In the genomic region with DNA sequence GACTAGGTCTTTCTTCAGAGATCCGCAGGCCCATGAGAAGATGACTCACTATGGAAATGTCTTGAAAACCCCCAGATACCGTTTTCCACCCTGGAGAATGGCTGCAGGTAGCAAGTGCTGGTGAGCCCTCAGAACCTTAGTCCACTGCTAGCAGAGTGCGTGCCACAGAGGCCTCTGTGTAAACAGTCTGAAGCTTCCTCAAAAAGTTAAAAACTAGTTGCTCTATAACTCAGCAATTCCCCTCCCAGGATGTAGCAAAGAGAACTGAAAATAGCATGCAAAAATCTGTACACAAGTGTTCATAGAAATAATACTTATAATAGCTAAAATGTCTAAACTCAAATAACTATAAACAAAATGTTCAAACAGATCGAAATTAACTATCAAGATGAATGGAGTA, we compare ENCODE assay signal across 39 mouse cellular contexts. TPM values are rescaled to one million over a fixed set of nuclear protein-coding genes. Genes with fewer than 3 reads are reported as not detected.
DNase-seq lines count a peak whose midpoint lies in the region; ATAC-seq and TF ChIP-seq lines count a peak whose summit lies in the region.
"Had no signal": no experiment of that assay in that cellular context is flagged by ENCODE, and none has a peak within 500 bp of the region (broad histone marks: within the 10 kb centered on the region; RNA-seq: fewer than 3 reads in every experiment).

No protein-coding gene starts in this region.

- H3K4me3 ChIP-seq in bone marrow, adult 2 months (replicated peaks; ENCODE audit: control insufficient read depth, low read depth, low read length): no peak overlapping the region
- no peak overlapping the region for H3K4me3 ChIP-seq in forebrain, embryonic 16.5 days (replicated peaks; ENCODE audit: low read length)
- H3K4me3 ChIP-seq in heart, embryonic 10.5 days: no peak overlapping the region
- H3K4me3 ChIP-seq: embryonic facial prominence, embryonic 10.5 days; embryonic facial prominence, embryonic 15.5 days; hindbrain, embryonic 12.5 days; lung, embryonic 15.5 days; midbrain, embryonic 13.5 days; stomach, embryonic 15.5 days had no signal

- ATAC-seq in megakaryocyte, adult 5-6 weeks (ENCODE audit: poor library complexity, severe bottlenecking): peak; percentile 71
- ATAC-seq in forebrain, embryonic 16.5 days: no peak
- ATAC-seq: forebrain, embryonic 14.5 days; hindbrain, postnatal 0 days; intestine, embryonic 16.5 days; midbrain, embryonic 13.5 days had no signal

- H3K9me3 ChIP-seq in forebrain, embryonic 16.5 days (ENCODE audit: control insufficient read depth, low read length): no peaks in the 10 kb centered on the region
- H3K9me3 ChIP-seq in heart, embryonic 10.5 days: no peaks in the 10 kb centered on the region
- H3K9me3 ChIP-seq: embryonic facial prominence, embryonic 10.5 days; embryonic facial prominence, embryonic 15.5 days; hindbrain, embryonic 12.5 days; lung, embryonic 15.5 days; midbrain, embryonic 13.5 days; stomach, embryonic 15.5 days had no signal

- intact Hi-C loops in gastrocnemius, postnatal 14 days (cut with DNase I; ENCODE audit: low total_unique reads): no loop called here

- no peak for TF ChIP-seq POLR2A in bone marrow, adult 2 months (IDR thresholded peaks at IDR 0.05; ENCODE audit: borderline replicate concordance, control insufficient read depth, low read depth, low read length)

- no peak overlapping the region for H3K9ac ChIP-seq in forebrain, embryonic 16.5 days (replicated peaks; ENCODE audit: low read depth, low read length)
- H3K9ac ChIP-seq: embryonic facial prominence, embryonic 15.5 days; hindbrain, embryonic 12.5 days; lung, embryonic 15.5 days; midbrain, embryonic 13.5 days; stomach, embryonic 15.5 days had no signal

- peaks cover 6% of the 10 kb centered on the region for H3K4me1 ChIP-seq in bone marrow, adult 2 months (ENCODE audit: control insufficient read depth, insufficient read depth, low read length)
- no peaks in the 10 kb centered on the region for H3K4me1 ChIP-seq in forebrain, embryonic 16.5 days (replicated peaks; ENCODE audit: control insufficient read depth, insufficient read depth, low read length)
- peaks cover 11% of the 10 kb centered on the region for H3K4me1 ChIP-seq in heart, embryonic 10.5 days
- H3K4me1 ChIP-seq: embryonic facial prominence, embryonic 10.5 days; embryonic facial prominence, embryonic 15.5 days; hindbrain, embryonic 12.5 days; midbrain, embryonic 13.5 days; stomach, embryonic 15.5 days had no signal

- peaks cover 9% of the 10 kb centered on the region for H3K36me3 ChIP-seq in forebrain, embryonic 16.5 days (ENCODE audit: control insufficient read depth, insufficient read depth)
- H3K36me3 ChIP-seq in heart, embryonic 10.5 days: peaks cover 57% of the 10 kb centered on the region

- H3K27ac ChIP-seq in bone marrow, adult 2 months (ENCODE audit: control insufficient read depth, insufficient read depth, low read depth, low read length, poor library complexity): peak overlapping the region; percentile 63; the same call in 1 of the 2 replicates
- H3K27ac ChIP-seq in forebrain, embryonic 16.5 days (ENCODE audit: low read length): no peak overlapping the region
- H3K27ac ChIP-seq in heart, embryonic 10.5 days: no peak overlapping the region
- H3K27ac ChIP-seq: embryonic facial prominence, embryonic 10.5 days; embryonic facial prominence, embryonic 15.5 days; hindbrain, embryonic 12.5 days; hindbrain, postnatal 0 days; lung, embryonic 15.5 days; midbrain, embryonic 13.5 days; stomach, embryonic 15.5 days had no signal

- H3K27me3 ChIP-seq in forebrain, embryonic 16.5 days (replicated peaks; ENCODE audit: control insufficient read depth, insufficient read depth, low read length): no peaks in the 10 kb centered on the region
- no peaks in the 10 kb centered on the region for H3K27me3 ChIP-seq in heart, embryonic 10.5 days (ENCODE audit: insufficient read depth, poor library complexity, severe bottlenecking)
- H3K27me3 ChIP-seq: embryonic facial prominence, embryonic 15.5 days; hindbrain, embryonic 12.5 days; lung, embryonic 15.5 days; midbrain, embryonic 13.5 days; stomach, embryonic 15.5 days had no signal

- WGBS in bone marrow, adult 2 months: 59% methylated on average over 4 of the region's 4 CpGs
- 97% methylated on average over 4 of the region's 4 CpGs for WGBS in forebrain, embryonic 16.5 days
- WGBS in heart, embryonic 10.5 days: 90% methylated on average over 4 of the region's 4 CpGs

- DNase-seq in spleen, postnatal 36 days (ENCODE audit: low spot score in 2 of 2): peak; percentile 31 to 50
- no peak for DNase-seq in spleen, adult 12 weeks (ENCODE audit: low spot score)
- DNase-seq in heart, embryonic 10.5 days (ENCODE audit: low spot score): no peak
- no peak for DNase-seq in gastrocnemius, postnatal 14 days
- DNase-seq: adrenal gland, postnatal 25 days; cerebellum, adult 8-10 months; cerebellum, postnatal 25 days; heart, adult 11 months; heart, postnatal 36 days; kidney, adult 8-10 months; kidney, postnatal 10 days; layer of hippocampus, postnatal 36 days; liver; lung, postnatal 36 days; retina, postnatal 1 day; right cerebral cortex, postnatal 25 days; spleen, adult 18-20 months; thymus, postnatal 14 days had no signal

- TF ChIP-seq CTCF in bone marrow, adult 2 months (IDR thresholded peaks at IDR 0.05; ENCODE audit: control insufficient read depth, insufficient read depth, low read length): no peak

- H3K4me2 ChIP-seq in forebrain, embryonic 16.5 days (ENCODE audit: low read length): no peak overlapping the region
- H3K4me2 ChIP-seq: embryonic facial prominence, embryonic 15.5 days; heart, embryonic 11.5 days; hindbrain, embryonic 12.5 days; lung, embryonic 15.5 days; midbrain, embryonic 13.5 days; stomach, embryonic 15.5 days had no signal

RNA-seq across cellular contexts. Expression of a gene that starts 37.5 kb away (rescaled TPM):
- polyA plus RNA-seq in bone marrow, adult 2 months (2011; ENCODE audit: insufficient read depth, insufficient read length, low replicate concordance, missing spikeins): 24.3 and 50.5 TPM in 2 replicates
- total RNA-seq in megakaryocyte, adult 5-6 weeks (2015): 179 and 180 TPM in 2 replicates
- 45.3 and 70.2 TPM in 2 replicates for total RNA-seq in megakaryocyte, adult 5-6 weeks (2017)
- polyA plus RNA-seq in forebrain, embryonic 16.5 days (2015; fragmentation: Nextera tagmentation; extraction: Ambion mirVana): 26.3 and 27.1 TPM in 2 replicates
- 16.2 and 16.3 TPM in 2 replicates for polyA plus RNA-seq in heart, embryonic 10.5 days (2016; fragmentation: Nextera tagmentation; extraction: Ambion mirVana)
- 10 to 100 TPM; 12.1 to 12.8 TPM for total RNA-seq in gastrocnemius, postnatal 14 days (2021)

RNA-seq across cellular contexts. Expression of a gene that starts 44.1 kb away (rescaled TPM):
- polyA plus RNA-seq in bone marrow, adult 2 months (2011; ENCODE audit: insufficient read depth, insufficient read length, low replicate concordance, missing spikeins): 1.4 TPM in 1 of 2 replicates, not detected in the other
- total RNA-seq in megakaryocyte, adult 5-6 weeks (2015): not detected in 2 replicates
- not detected in 2 replicates for total RNA-seq in megakaryocyte, adult 5-6 weeks (2017)
- polyA plus RNA-seq in forebrain, embryonic 16.5 days (2015; fragmentation: Nextera tagmentation; extraction: Ambion mirVana): 0.48 TPM in 1 of 2 replicates, not detected in the other
- not detected in 2 replicates for polyA plus RNA-seq in heart, embryonic 10.5 days (2016; fragmentation: Nextera tagmentation; extraction: Ambion mirVana)
- total RNA-seq in gastrocnemius, postnatal 14 days (2021): not detected
- total RNA-seq: gastrocnemius, adult 8-10 months; heart, postnatal 36 days; megakaryocyte-erythroid progenitor cell, adult 5-6 weeks had no signal
- polyA plus RNA-seq: embryonic facial prominence, embryonic 10.5 days; forebrain, embryonic 14.5 days; heart, embryonic 11.5 days; hindbrain, embryonic 12.5 days; intestine, embryonic 16.5 days; large intestine, adult 2 months; limb, embryonic 11.5 days; liver, embryonic 16.5 days; midbrain, embryonic 13.5 days; neural tube, embryonic 14.5 days; urinary bladder, adult 2 months had no signal

RNA-seq across cellular contexts. Expression of a gene that starts 54.9 kb away (rescaled TPM):
- polyA plus RNA-seq in bone marrow, adult 2 months (2011; ENCODE audit: insufficient read depth, insufficient read length, low replicate concordance, missing spikeins): 2.7 and 7.3 TPM in 2 replicates
- 0.07 and 0.34 TPM in 2 replicates for total RNA-seq in megakaryocyte, adult 5-6 weeks (2015)
- total RNA-seq in megakaryocyte, adult 5-6 weeks (2017): not detected in 2 replicates
- polyA plus RNA-seq in forebrain, embryonic 16.5 days (2015; fragmentation: Nextera tagmentation; extraction: Ambion mirVana): 0.53 and 0.73 TPM in 2 replicates
- not detected in 2 replicates for polyA plus RNA-seq in heart, embryonic 10.5 days (2016; fragmentation: Nextera tagmentation; extraction: Ambion mirVana)
- total RNA-seq in gastrocnemius, postnatal 14 days (2021): under 1 TPM; 0.86 to 0.98 TPM
- total RNA-seq: megakaryocyte-erythroid progenitor cell, adult 5-6 weeks had no signal
- polyA plus RNA-seq: C2C12; embryonic facial prominence, embryonic 10.5 days; heart, embryonic 11.5 days; lung, embryonic 15.5 days had no signal

Comparison
In these comparisons a context has a peak if more than half of its experiments do, and no peak if none do; other contexts are left out.
1. DNase-seq: peak in spleen, postnatal 36 days (2 of 2); none in spleen, adult 12 weeks (single experiment), heart, embryonic 10.5 days (single experiment) and gastrocnemius, postnatal 14 days (single experiment).